Mouse (Mus musculus): ENCODE results near the gene Lepr. TPM values are rescaled to one million over a fixed set of nuclear protein-coding genes. Genes with fewer than 3 reads are reported as not detected.
"Not testable (repeated sequence)": the region's sequence is repeated elsewhere in the genome, so short reads cannot be mapped to it uniquely, and the experiment has no call there.

Gene Lepr
- polyA plus RNA-seq, 1 experiment from 2014 or later: 10.1 TPM

DNA sequence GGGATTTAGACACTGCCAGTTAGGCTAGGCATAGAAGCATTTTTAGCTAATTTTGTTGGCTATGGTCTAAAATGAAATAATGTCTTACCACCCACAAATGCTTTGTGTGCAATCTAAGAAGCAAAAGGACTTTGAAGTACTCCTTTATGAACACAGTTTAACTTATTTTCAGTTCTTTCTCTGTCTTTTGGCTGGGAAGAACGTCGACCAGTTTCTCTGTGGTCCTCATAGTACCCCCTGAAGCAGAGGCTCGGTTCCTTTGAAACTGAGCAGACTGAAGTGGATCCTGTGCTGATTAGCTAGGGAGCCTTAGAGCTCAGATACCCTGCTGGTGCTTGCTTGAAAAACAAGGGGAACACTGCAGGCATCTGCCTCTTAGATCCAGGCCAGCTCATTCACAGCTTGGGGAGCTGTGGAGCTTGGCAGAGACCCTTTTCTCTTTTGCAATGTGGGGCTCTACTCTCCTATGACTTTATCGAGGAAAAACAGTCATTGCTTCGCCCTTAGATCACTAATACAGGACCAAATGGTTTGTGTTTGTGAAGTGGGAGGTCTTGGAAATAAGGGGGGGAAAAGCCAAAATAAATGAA lies 1.9 kb downstream of the Lepr start:
- H3K9me3 ChIP-seq: no peaks in the 10 kb centered on the region
- WGBS: 4% methylated on average over 5 of the region's 5 CpGs
- peak overlapping the region; percentile 39; the same call in 1 of the 2 replicates for H3K4me2 ChIP-seq
- no peaks in the 10 kb centered on the region for H3K36me3 ChIP-seq
- no peak overlapping the region for H3K4me3 ChIP-seq
- H3K4me1 ChIP-seq: peaks cover 10% of the 10 kb centered on the region
- H3K9ac ChIP-seq: no peak overlapping the region
- ATAC-seq (ENCODE audit: insufficient number of reproducible peaks, insufficient read depth, low FRiP score, low TSS enrichment, low read depth): no peak
- peak overlapping the region; percentile 62; the same call in 1 of the 2 replicates for H3K27ac ChIP-seq
- peaks cover 16% of the 10 kb centered on the region for H3K27me3 ChIP-seq

DNA sequence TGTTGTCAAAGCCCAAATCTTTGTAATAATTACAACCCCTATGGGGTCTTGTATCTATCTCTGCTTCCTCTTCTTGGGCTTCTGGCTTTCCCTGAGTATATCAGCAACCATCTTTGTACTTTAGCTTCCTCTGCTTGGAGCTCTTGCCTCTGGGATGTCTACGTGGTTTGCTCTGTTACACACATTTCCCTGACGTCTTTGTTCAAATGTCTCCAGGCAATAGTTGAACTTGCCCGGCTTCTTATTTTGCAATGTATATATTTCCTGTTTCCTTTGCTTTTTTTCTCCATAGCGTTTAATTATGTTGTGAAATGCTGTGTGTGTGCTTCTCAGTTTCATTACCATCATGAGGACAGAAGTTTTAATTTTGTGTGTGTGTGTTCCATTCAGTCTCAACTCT lies 4.5 kb downstream of the Lepr start:
- Histone ChIP-seq H3K36me3 (no peaks in the 10 kb centered on the region), H3K4me2 (no peak overlapping the region), H3K9ac (no peak overlapping the region), H3K27ac (no peak overlapping the region), H3K9me3 (no peaks in the 10 kb centered on the region), H3K4me3 (no peak overlapping the region), H3K27me3 (peaks cover 8% of the 10 kb centered on the region), H3K4me1 (peaks cover 10% of the 10 kb centered on the region)
- 44% methylated on average over 4 of the region's 4 CpGs for WGBS
- ATAC-seq (ENCODE audit: insufficient number of reproducible peaks, insufficient read depth, low FRiP score, low TSS enrichment, low read depth): no peak

DNA sequence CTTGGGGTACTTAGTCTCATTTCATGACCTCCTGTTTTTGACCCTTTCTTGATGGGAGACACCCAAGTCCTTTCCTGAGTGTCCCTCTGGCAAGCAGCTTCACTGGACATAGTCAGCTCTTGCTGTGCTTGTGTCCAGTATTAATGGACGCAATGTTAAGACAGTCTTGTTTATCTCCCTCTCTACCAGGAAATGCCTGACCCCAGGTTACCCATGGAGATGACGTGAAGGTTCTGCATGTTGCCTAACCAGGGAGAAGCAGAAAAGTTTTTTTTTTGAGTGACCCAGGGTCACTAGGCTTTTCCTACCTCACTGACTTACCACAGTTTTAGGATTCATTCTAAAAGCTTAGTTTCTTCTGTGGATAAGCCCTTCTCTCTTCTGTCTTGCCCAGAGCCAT lies 24.8 kb downstream of the Lepr start:
- H3K9me3 ChIP-seq: no peaks in the 10 kb centered on the region
- no peaks in the 10 kb centered on the region for H3K4me1 ChIP-seq
- no peak overlapping the region for H3K9ac ChIP-seq
- H3K36me3 ChIP-seq: 0 out of 2 replicates have a peak, but pooled peaks cover 3% of the 10 kb centered on the region
- H3K4me3 ChIP-seq: no peak overlapping the region
- no peaks in the 10 kb centered on the region for H3K27me3 ChIP-seq
- H3K4me2 ChIP-seq: no peak overlapping the region
- no peak overlapping the region for H3K27ac ChIP-seq
- WGBS: 81% methylated on average over 2 of the region's 2 CpGs
- no peak for ATAC-seq (ENCODE audit: insufficient number of reproducible peaks, insufficient read depth, low FRiP score, low TSS enrichment, low read depth)

DNA sequence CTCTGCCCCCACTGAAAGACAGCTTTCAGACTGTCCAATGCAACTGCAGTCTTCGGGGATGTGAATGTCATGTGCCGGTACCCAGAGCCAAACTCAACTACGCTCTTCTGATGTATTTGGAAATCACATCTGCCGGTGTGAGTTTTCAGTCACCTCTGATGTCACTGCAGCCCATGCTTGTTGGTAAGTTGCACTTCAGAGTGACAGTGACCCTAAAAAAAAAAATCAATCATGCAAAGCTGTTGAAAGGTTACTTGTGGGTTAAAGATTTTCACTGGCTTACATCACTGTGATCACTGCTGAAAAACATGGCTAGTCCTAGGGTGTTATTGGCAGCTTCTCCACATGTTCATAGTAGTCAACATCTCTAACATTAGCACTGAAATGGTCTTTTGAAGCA lies 28.3 kb downstream of the Lepr start:
- Histone ChIP-seq H3K27ac (no peak overlapping the region), H3K9me3 (no peaks in the 10 kb centered on the region), H3K9ac (no peak overlapping the region), H3K27me3 (no peaks in the 10 kb centered on the region), H3K4me3 (no peak overlapping the region), H3K4me2 (no peak overlapping the region), H3K36me3 (0 out of 2 replicates have a peak, but pooled peaks cover 3% of the 10 kb centered on the region), H3K4me1 (no peaks in the 10 kb centered on the region)
- WGBS: 94% methylated on average over 4 of the region's 4 CpGs
- no peak for ATAC-seq (ENCODE audit: insufficient number of reproducible peaks, insufficient read depth, low FRiP score, low TSS enrichment, low read depth)

DNA sequence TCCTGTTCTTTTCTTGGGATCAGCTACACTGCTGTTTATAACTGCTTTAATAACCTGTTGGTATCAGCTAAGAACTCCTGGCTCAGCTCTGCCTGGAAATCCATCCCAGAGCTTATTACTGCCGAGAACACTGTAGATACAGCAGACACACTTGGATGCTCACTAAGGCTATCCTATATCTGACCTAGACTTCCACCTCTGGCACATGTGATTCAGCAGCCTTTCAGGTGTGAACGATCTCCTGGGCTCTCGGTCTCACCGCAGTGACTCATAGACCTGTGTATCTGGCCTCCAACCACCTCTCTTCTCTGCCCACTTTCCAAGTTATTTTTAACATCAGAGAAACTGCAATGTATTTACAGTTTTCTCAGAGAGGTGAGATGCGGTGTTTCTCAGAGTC lies 43.3 kb downstream of the Lepr start:
- Histone ChIP-seq H3K27ac (no peak overlapping the region), H3K4me1 (no peaks in the 10 kb centered on the region), H3K36me3 (no peaks in the 10 kb centered on the region), H3K9me3 (no peaks in the 10 kb centered on the region), H3K9ac (no peak overlapping the region), H3K4me3 (no peak overlapping the region), H3K4me2 (no peak overlapping the region), H3K27me3 (no peaks in the 10 kb centered on the region)
- WGBS: 91% methylated on average over 5 of the region's 5 CpGs
- no peak for ATAC-seq (ENCODE audit: insufficient number of reproducible peaks, insufficient read depth, low FRiP score, low TSS enrichment, low read depth)

DNA sequence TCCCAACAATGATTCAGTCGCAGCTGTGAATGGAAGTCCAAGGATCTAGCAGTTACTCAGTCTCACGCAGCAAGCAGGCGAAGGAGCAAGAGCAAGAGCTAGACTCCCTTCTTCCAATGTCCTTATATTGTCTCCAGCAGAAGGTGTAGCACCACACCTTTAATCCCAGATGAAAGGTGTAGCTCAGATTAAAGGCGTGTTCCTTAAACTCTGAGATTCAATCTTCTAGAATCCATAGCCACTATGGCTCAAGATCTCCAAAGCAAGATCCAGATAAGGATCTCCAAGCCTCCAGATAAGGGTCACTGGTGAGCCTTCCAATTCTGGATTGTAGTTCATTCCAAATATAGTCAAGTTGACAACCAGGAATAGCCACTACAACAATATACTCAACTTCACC lies 126.7 kb downstream of the Lepr start, which contains the start of gene B020004J07Rik:
Gene B020004J07Rik, minus strand, starts transcription at position 101 of the 400 bp plus-strand sequence.
- ATAC-seq (ENCODE audit: insufficient number of reproducible peaks, insufficient read depth, low FRiP score, low TSS enrichment, low read depth); H3K36me3 ChIP-seq; H3K4me1 ChIP-seq; H3K27me3 ChIP-seq; H3K27ac ChIP-seq; H3K9me3 ChIP-seq; H3K4me2 ChIP-seq; H3K9ac ChIP-seq; H3K4me3 ChIP-seq: not testable (repeated sequence)
- 89% methylated on average over 4 of the region's 4 CpGs for WGBS

DNA sequence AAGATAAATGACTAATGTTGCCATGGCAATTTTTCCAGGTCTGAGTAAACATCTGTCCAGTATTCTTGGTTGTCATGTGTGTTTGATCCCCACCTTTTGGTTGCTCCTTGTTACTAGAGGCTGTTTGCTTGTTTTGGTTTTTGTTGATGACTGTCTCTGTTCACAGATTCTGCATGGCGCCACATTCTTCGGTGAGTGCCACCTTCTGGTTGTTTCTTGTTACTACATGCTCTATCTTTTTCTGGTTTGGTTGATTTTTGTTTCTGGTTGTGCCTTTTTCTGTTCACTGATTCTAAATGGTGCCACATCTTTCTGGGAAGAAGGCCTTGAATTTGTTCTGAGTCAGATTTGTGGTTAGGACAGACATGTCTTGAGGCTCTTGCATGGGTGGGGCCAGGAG lies 133.7 kb downstream of the Lepr start:
- WGBS: 74% methylated on average over 2 of the region's 2 CpGs
- ATAC-seq (ENCODE audit: insufficient number of reproducible peaks, insufficient read depth, low FRiP score, low TSS enrichment, low read depth): no peak
- H3K27ac ChIP-seq: no peak overlapping the region
- H3K9ac ChIP-seq: no peak overlapping the region
- no peaks in the 10 kb centered on the region for H3K27me3 ChIP-seq
- no peaks in the 10 kb centered on the region for H3K4me1 ChIP-seq
- H3K4me3 ChIP-seq: no peak overlapping the region
- no peaks in the 10 kb centered on the region for H3K36me3 ChIP-seq
- H3K4me2 ChIP-seq: no peak overlapping the region
- H3K9me3 ChIP-seq: peaks cover 10% of the 10 kb centered on the region

DNA sequence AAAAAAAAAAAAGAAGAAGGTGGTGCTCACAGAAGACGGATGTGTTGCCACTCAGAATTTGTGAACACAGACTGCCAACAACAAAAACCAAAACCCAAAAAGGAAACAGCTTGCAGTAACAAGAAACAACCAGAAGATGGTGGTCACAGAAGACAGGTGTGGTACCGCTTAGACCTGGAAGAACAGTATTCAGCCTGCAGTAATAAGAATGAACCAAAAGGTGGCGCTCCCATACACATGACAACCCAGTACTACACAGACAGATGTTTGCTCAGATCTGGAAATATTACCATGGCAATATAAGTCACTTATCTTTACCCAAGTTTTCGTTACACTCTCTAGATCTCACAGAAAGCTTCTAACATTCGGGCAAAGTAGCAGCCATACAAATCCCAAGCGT lies 143.7 kb downstream of the Lepr start:
- Histone ChIP-seq H3K4me1 (no peaks in the 10 kb centered on the region), H3K36me3 (no peaks in the 10 kb centered on the region), H3K4me3 (no peak overlapping the region), H3K9me3 (no peaks in the 10 kb centered on the region), H3K27me3 (no peaks in the 10 kb centered on the region), H3K4me2 (no peak overlapping the region), H3K9ac (no peak overlapping the region), H3K27ac (no peak overlapping the region)
- 48% methylated on average over 6 of the region's 6 CpGs for WGBS
- no peak for ATAC-seq (ENCODE audit: insufficient number of reproducible peaks, insufficient read depth, low FRiP score, low TSS enrichment, low read depth)

DNA sequence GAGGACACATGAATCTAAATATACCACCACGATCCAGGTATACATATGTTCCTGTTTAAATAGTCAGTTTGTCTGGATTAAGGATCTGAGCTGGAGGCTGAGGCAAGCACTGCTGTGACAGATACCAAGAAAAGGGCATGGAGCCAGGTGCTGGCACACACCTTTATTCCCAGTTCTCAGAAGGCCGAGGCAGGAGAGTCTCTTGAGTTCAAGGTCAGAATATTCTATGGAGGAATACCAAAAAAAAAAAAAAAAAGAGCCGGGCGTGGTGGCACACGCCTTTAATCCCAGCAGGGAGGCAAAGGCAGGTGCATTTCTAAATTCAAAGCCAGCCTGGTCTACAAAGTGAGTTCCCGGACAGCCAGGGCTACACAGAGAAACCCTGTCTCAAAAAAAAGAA lies 145.1 kb downstream of the Lepr start:
- Histone ChIP-seq H3K27me3 (no peaks in the 10 kb centered on the region), H3K9ac (no peak overlapping the region), H3K4me3 (no peak overlapping the region), H3K36me3 (no peaks in the 10 kb centered on the region), H3K4me1 (no peaks in the 10 kb centered on the region), H3K27ac (no peak overlapping the region), H3K9me3 (no peaks in the 10 kb centered on the region), H3K4me2 (no peak overlapping the region)
- WGBS: 85% methylated on average over 6 of the region's 6 CpGs
- ATAC-seq (ENCODE audit: insufficient number of reproducible peaks, insufficient read depth, low FRiP score, low TSS enrichment, low read depth): no peak

Other genes with a start within 250 kb of the Lepr start
- 2.0 and 2.4 TPM in 2 replicates for gene Dnajc6, start 220.8 kb upstream of the Lepr start, polyA plus RNA-seq (2015; fragmentation: Nextera tagmentation; extraction: Ambion mirVana)
- gene Leprot, start 69.7 kb upstream of the Lepr start, polyA plus RNA-seq (2015; fragmentation: Nextera tagmentation; extraction: Ambion mirVana): 93.7 and 94.0 TPM in 2 replicates
- gene B020004J07Rik, start 126.6 kb downstream of the Lepr start, polyA plus RNA-seq (2015; fragmentation: Nextera tagmentation; extraction: Ambion mirVana): not detected in 2 replicates
- gene C130073F10Rik, start 176.4 kb downstream of the Lepr start, polyA plus RNA-seq (2015; fragmentation: Nextera tagmentation; extraction: Ambion mirVana): not detected in 2 replicates
- not detected in 2 replicates for gene Gm12800, start 191.7 kb downstream of the Lepr start, polyA plus RNA-seq (2015; fragmentation: Nextera tagmentation; extraction: Ambion mirVana)
- not detected in 2 replicates for gene Gm12794, start 223.0 kb downstream of the Lepr start, polyA plus RNA-seq (2015; fragmentation: Nextera tagmentation; extraction: Ambion mirVana)

Measured in embryonic facial prominence, embryonic 13.5 days (tissue).